Mouse (Mus musculus): ENCODE data around the gene Ankib1. TPM values are rescaled to one million over a fixed set of nuclear protein-coding genes. Genes with fewer than 3 reads are reported as not detected.
"Not testable (repeated sequence)": the region's sequence is repeated elsewhere in the genome, so short reads cannot be mapped to it uniquely, and the experiment has no call there.

The Ankib1 gene
- polyA plus RNA-seq, 1 experiment from 2014 or later, result 16.0 TPM

DNA sequence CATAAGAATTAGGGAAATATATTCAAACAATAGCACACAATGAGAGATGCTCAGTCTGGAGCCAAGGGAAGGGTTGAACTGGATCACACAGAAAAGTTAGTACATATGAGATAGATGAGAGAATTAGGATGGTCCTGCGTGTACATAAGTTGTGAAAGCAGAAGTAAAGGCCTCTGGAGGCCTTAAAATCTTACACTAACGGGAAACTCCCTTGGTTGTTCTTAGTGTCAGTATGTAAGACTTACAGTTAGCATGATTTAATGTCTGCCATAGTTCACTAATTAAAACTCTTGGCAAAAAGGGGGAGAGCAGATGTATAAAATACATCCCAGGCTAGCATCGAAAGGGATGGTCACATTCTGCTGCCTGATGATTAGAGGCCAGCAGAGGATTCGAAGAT lies 148.9 kb downstream of the Ankib1 start:
- no peaks in the 10 kb centered on the region; the same call in 1 of the 2 replicates for H3K9me3 ChIP-seq (replicated peaks; ENCODE audit: control insufficient read depth, low read length, poor library complexity, severe bottlenecking)
- H3K4me1 ChIP-seq (ENCODE audit: control insufficient read depth, insufficient read depth, low read length), result no peaks in the 10 kb centered on the region
- no peak for ATAC-seq
- no peak overlapping the region for H3K9ac ChIP-seq (ENCODE audit: low read depth, low read length)
- H3K27ac ChIP-seq (ENCODE audit: low read length), result no peak overlapping the region
- no peaks in the 10 kb centered on the region for H3K27me3 ChIP-seq (ENCODE audit: control insufficient read depth, insufficient read depth, low read depth, low read length)
- no peak overlapping the region for H3K4me2 ChIP-seq (ENCODE audit: low read length)
- no peaks in the 10 kb centered on the region for H3K36me3 ChIP-seq (ENCODE audit: control insufficient read depth, insufficient read depth, low read length)
- no peak overlapping the region for H3K4me3 ChIP-seq (ENCODE audit: low read depth, low read length)
- 90% methylated on average over 4 of the region's 4 CpGs for WGBS

DNA sequence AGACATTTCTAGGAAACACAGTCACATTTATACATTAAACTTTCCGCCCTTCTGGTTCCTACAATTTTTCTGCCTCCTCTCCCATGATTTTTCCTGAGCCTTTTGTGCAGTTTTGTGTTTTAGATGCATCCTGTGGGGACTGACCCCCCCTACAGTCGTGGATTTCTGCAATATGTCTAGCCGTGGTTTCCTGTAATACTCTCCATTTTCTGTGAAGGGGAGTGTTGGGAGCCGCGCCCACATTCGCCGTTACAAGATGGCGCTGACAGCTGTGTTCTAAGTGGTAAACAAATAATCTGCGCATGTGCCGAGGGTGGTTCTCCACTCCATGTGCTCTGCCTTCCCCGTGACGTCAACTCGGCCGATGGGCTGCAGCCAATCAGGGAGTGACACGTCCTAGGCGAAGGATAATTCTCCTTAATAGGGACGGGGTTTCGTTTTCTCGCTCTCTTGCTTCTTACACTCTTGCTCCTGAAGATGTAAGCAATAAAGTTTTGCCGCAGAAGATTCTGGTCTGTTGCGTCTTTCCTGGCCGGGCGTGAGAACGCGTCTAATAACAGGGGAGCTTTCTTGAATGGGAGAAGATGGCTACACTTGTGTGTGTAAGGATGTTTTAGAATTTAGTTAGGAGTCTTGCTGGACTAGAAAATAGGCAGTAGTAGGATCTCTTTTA lies 149.7 kb downstream of the Ankib1 start:
- not testable (repeated sequence) for H3K4me2 ChIP-seq (ENCODE audit: low read length)
- 96% methylated on average over 14 of the region's 25 CpGs for WGBS

DNA sequence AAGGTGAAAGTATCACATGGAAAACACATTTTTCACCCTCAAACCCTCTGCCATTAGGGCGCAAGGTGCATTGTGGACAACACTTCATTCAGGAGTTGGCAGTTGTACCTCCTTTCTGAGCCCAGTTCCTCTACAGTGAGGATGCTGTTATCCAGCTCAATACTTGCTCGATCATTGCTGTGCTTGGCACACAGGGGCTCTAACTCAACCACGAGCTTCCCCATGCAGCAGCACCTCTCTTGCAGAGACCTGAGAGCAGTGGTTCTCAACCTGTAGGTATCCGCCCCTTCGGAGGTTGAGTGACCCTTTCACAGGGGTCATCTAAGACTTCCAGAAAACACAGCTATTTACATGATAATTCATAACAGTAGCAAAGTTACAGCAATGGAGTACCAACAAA lies 151.1 kb downstream of the Ankib1 start:
- H3K4me1 ChIP-seq (ENCODE audit: control insufficient read depth, insufficient read depth, low read length), result peaks cover under 1% of the 10 kb centered on the region
- H3K9me3 ChIP-seq (replicated peaks; ENCODE audit: control insufficient read depth, low read length, poor library complexity, severe bottlenecking), result no peaks in the 10 kb centered on the region
- ATAC-seq, result no peak
- H3K9ac ChIP-seq (ENCODE audit: low read depth, low read length), result no peak overlapping the region
- no peak overlapping the region for H3K27ac ChIP-seq (ENCODE audit: low read length)
- WGBS, result 85% methylated on average over 5 of the region's 5 CpGs
- no peaks in the 10 kb centered on the region for H3K36me3 ChIP-seq (ENCODE audit: control insufficient read depth, insufficient read depth, low read length)
- no peak overlapping the region for H3K4me2 ChIP-seq (ENCODE audit: low read length)
- H3K4me3 ChIP-seq (ENCODE audit: low read depth, low read length), result no peak overlapping the region
- no peaks in the 10 kb centered on the region for H3K27me3 ChIP-seq (ENCODE audit: control insufficient read depth, insufficient read depth, low read depth, low read length)

More for the DNA sequence above, 149.7 kb downstream of the Ankib1 start:
- H3K27me3 ChIP-seq (ENCODE audit: control insufficient read depth, insufficient read depth, low read depth, low read length); H3K9ac ChIP-seq (ENCODE audit: low read depth, low read length); H3K4me3 ChIP-seq (ENCODE audit: low read depth, low read length); ATAC-seq; H3K9me3 ChIP-seq (replicated peaks; ENCODE audit: control insufficient read depth, low read length, poor library complexity, severe bottlenecking); H3K36me3 ChIP-seq (ENCODE audit: control insufficient read depth, insufficient read depth, low read length); H3K4me1 ChIP-seq (ENCODE audit: control insufficient read depth, insufficient read depth, low read length); H3K27ac ChIP-seq (ENCODE audit: low read length): not testable (repeated sequence)

DNA sequence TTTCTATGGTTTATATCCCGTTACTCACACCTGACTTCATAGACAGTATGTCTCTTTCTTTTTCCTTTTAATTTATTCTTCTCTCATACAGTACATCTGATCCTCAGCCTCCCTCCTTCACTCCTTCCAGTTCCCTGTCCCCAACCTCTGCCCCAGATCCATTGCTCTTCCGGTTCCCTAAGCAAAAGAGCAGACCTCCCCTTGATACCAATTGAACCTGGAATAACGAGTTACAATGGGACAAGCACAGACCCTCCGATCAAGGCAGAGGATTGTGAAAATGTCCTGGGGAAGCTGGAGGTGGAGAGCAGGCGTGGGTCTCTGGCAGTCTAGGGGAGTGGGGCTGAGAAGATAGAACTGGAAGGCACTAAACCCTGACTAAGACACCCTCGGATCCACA lies 151.8 kb downstream of the Ankib1 start, which contains the start of gene Tmbim7:
Gene Tmbim7, plus strand, starts transcription at position 301 of the 400 bp plus-strand sequence.
- H3K9ac ChIP-seq (ENCODE audit: low read depth, low read length), result no peak within 1 kb of the TSS
- H3K4me2 ChIP-seq (ENCODE audit: low read length), result no peak within 1 kb of the TSS
- H3K9me3 ChIP-seq (replicated peaks; ENCODE audit: control insufficient read depth, low read length, poor library complexity, severe bottlenecking), result no peaks in the 10 kb centered on the region
- H3K27me3 ChIP-seq (ENCODE audit: control insufficient read depth, insufficient read depth, low read depth, low read length), result no peaks in the 10 kb centered on the region
- H3K4me1 ChIP-seq (ENCODE audit: control insufficient read depth, insufficient read depth, low read length), result peaks cover 6% of the 10 kb centered on the region
- 72% methylated on average over 6 of the region's 6 CpGs for WGBS
- ATAC-seq, result no peak
- H3K36me3 ChIP-seq (ENCODE audit: control insufficient read depth, insufficient read depth, low read length), result no peaks in the 10 kb centered on the region
- no peak within 1 kb of the TSS for H3K27ac ChIP-seq (ENCODE audit: low read length)
- no peak within 1 kb of the TSS for H3K4me3 ChIP-seq (ENCODE audit: low read depth, low read length)

DNA sequence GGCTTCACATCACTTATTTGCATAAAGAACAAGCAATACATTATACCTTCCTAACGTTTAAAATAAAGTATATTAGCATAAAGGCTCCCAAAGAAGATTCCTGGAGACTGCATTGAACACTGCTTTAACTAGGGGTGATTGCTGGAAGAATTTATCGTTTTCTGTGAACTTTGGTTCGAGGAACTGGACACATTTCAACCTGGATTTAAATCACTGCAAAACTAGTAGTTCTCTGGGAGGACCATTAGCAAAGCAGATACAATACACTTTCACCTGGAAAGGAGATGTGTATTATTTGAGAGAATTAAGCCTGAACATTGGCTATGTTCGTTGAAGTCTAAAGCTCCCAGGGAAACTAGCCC lies 153.9 kb downstream of the Ankib1 start:
- no peak for ATAC-seq
- no peaks in the 10 kb centered on the region for H3K9me3 ChIP-seq (replicated peaks; ENCODE audit: control insufficient read depth, low read length, poor library complexity, severe bottlenecking)
- 71% methylated on average over 4 of the region's 4 CpGs for WGBS

DNA sequence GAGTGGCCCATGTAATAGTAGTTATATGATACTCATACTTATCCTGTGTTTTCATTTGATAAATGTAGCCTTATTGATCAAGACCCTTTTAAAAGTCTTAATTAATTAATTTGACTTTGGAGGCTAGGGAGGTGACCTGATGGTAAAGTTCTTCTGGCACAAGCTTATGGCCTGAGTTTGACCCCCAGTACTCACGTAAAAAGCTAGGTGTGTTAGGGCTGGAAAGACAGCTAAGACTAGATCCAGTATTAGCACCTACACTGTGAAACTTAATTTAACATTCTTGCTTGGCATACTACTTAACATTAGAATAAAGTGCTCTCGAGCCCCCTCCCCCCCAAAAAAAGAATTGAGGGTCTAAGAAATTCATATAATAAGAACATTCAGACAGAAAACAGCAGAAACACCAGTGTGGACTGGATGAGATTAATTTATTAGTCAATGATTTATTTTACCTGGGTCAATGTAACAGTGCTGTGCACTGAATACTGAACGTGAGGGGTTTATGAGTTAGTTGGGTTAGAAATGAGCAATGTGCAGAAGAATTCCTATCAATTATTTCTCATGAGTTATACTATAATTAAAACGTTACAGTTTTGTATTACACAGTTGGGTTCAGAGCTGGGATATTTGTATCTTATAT lies 154.4 kb downstream of the Ankib1 start:
- 52% methylated on average over 4 of the region's 4 CpGs for WGBS
- Histone ChIP-seq H3K9me3 (replicated peaks; ENCODE audit: control insufficient read depth, low read length, poor library complexity, severe bottlenecking) (no peaks in the 10 kb centered on the region), H3K36me3 (ENCODE audit: control insufficient read depth, insufficient read depth, low read length) (peaks cover 4% of the 10 kb centered on the region), H3K27ac (ENCODE audit: low read length) (no peak overlapping the region), H3K9ac (ENCODE audit: low read depth, low read length) (no peak overlapping the region), H3K4me3 (ENCODE audit: low read depth, low read length) (peak overlapping the region; percentile 98; the same call in 1 of the 2 replicates), H3K4me2 (ENCODE audit: low read length) (peak overlapping the region; percentile 58), H3K27me3 (ENCODE audit: control insufficient read depth, insufficient read depth, low read depth, low read length) (no peaks in the 10 kb centered on the region), H3K4me1 (ENCODE audit: control insufficient read depth, insufficient read depth, low read length) (peaks cover 12% of the 10 kb centered on the region)
- peak; percentile 47 for ATAC-seq

More for the DNA sequence above, 153.9 kb downstream of the Ankib1 start:
- peaks cover 12% of the 10 kb centered on the region for H3K4me1 ChIP-seq (ENCODE audit: control insufficient read depth, insufficient read depth, low read length)
- no peak overlapping the region for H3K4me2 ChIP-seq (ENCODE audit: low read length)
- H3K36me3 ChIP-seq (ENCODE audit: control insufficient read depth, insufficient read depth, low read length), result peaks cover 3% of the 10 kb centered on the region; the same call in 1 of the 2 replicates
- no peak overlapping the region for H3K4me3 ChIP-seq (ENCODE audit: low read depth, low read length)
- H3K27ac ChIP-seq (ENCODE audit: low read length), result no peak overlapping the region
- H3K27me3 ChIP-seq (ENCODE audit: control insufficient read depth, insufficient read depth, low read depth, low read length), result no peaks in the 10 kb centered on the region
- H3K9ac ChIP-seq (ENCODE audit: low read depth, low read length), result no peak overlapping the region

DNA sequence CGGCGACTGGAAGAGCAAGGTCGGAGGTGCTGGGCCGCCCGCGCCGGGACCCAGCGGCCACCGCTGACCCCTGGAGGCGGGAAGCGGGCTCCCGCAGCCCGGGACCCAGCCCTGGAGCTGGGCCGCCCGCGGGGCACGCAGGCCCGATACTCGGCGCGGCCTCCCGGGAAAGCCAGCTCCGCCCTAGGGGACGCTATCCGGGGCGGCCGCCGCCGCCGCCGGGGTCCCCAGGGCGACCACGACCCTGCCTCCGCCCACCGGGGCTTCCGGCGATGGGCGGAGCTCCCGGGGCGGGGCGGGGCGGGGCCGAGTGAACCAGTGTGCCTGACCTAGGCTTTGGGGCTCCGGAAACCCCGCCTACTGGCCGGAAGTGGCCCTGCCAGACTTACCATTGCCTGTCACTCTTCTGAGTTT lies 155.0 kb downstream of the Ankib1 start:
- Histone ChIP-seq H3K27me3 (ENCODE audit: control insufficient read depth, insufficient read depth, low read depth, low read length) (no peaks in the 10 kb centered on the region), H3K4me2 (ENCODE audit: low read length) (peak overlapping the region; percentile 58), H3K4me1 (ENCODE audit: control insufficient read depth, insufficient read depth, low read length) (peaks cover 12% of the 10 kb centered on the region), H3K4me3 (ENCODE audit: low read depth, low read length) (peak overlapping the region; percentile 98), H3K9ac (ENCODE audit: low read depth, low read length) (peak overlapping the region; percentile 95), H3K27ac (ENCODE audit: low read length) (peak overlapping the region; percentile 89), H3K36me3 (ENCODE audit: control insufficient read depth, insufficient read depth, low read length) (peaks cover 6% of the 10 kb centered on the region), H3K9me3 (replicated peaks; ENCODE audit: control insufficient read depth, low read length, poor library complexity, severe bottlenecking) (no peaks in the 10 kb centered on the region)
- 0% methylated on average over 20 of the region's 46 CpGs for WGBS
- ATAC-seq, result peak; percentile 95

DNA sequence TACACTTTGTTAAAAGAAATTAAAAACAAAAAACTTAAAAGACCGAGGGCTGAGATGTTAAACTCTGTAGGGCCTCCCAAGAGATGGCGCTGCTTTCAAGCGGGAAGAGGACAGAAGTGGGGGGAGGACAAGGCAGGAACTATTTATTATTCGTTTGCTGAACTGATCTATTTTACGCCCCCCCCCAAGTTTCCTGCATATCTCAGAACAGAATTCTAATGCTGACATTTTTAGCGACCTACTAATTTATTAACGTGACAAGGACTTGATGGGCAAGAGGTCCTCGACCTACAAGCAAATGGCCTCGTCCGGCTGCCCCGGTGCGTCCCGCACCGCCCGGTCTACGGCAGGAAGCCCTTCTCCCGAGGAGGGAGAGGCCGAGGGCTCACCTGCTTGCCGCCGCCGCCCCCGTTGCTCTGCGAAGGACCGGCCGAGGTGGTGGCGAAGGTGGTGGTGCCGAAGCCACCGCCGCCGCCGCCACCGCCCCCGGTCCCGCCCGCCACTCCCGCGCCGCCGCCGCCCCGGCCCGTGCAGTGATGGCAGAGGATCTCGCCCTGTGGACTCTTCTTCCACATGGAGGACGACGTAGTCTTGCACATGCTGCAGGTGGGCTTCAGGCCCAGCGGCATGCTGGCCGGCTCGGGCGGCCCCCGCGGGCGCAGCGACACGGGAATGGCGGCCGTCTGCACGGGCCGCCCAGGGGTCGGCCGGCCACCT lies 155.6 kb downstream of the Ankib1 start:
- H3K4me1 ChIP-seq (ENCODE audit: control insufficient read depth, insufficient read depth, low read length), result peaks cover 12% of the 10 kb centered on the region
- no peaks in the 10 kb centered on the region for H3K27me3 ChIP-seq (ENCODE audit: control insufficient read depth, insufficient read depth, low read depth, low read length)
- H3K36me3 ChIP-seq (ENCODE audit: control insufficient read depth, insufficient read depth, low read length), result peaks cover 6% of the 10 kb centered on the region
- H3K4me2 ChIP-seq (ENCODE audit: low read length), result peak overlapping the region; percentile 58
- under 1% methylated on average over 50 of the region's 60 CpGs for WGBS
- peak overlapping the region; percentile 98 for H3K4me3 ChIP-seq (ENCODE audit: low read depth, low read length)
- H3K9ac ChIP-seq (ENCODE audit: low read depth, low read length), result peak overlapping the region; percentile 95
- no peaks in the 10 kb centered on the region for H3K9me3 ChIP-seq (replicated peaks; ENCODE audit: control insufficient read depth, low read length, poor library complexity, severe bottlenecking)
- ATAC-seq, result peak; percentile 85
- peak overlapping the region; percentile 89 for H3K27ac ChIP-seq (ENCODE audit: low read length)

DNA sequence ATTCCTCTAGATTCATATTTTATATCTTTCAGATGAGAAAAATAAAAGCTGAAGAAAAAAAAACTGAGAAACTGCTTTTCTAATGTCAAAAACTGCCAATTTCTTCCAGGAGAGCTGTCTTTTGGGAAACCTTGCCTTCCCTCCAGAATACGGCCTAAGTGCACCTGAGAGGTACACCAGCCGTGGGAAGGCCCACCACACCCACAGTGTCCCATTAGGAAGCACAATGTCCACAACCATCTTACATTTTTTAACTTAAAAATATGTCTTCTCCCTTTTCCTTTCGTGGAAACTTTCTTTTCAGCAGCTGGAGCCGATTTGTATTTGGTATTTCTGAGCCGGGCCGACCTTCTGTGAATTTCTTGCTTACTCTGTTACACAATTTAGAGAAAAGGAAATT lies 156.2 kb downstream of the Ankib1 start:
- Histone ChIP-seq H3K27ac (ENCODE audit: low read length) (no peak overlapping the region), H3K4me2 (ENCODE audit: low read length) (peak overlapping the region; percentile 58), H3K4me3 (ENCODE audit: low read depth, low read length) (peak overlapping the region; percentile 98), H3K4me1 (ENCODE audit: control insufficient read depth, insufficient read depth, low read length) (peaks cover 12% of the 10 kb centered on the region), H3K27me3 (ENCODE audit: control insufficient read depth, insufficient read depth, low read depth, low read length) (no peaks in the 10 kb centered on the region), H3K9ac (ENCODE audit: low read depth, low read length) (peak overlapping the region; percentile 47; the same call in 1 of the 2 replicates), H3K36me3 (ENCODE audit: control insufficient read depth, insufficient read depth, low read length) (peaks cover 6% of the 10 kb centered on the region), H3K9me3 (replicated peaks; ENCODE audit: control insufficient read depth, low read length, poor library complexity, severe bottlenecking) (no peaks in the 10 kb centered on the region)
- no peak for ATAC-seq
- 23% methylated on average over 6 of the region's 6 CpGs for WGBS
